21 mouse cellular contexts compared by ENCODE assay signal in genomic region chr17:86435570-86435969, GRCm38 (mm10).
DNase-seq lines count a peak whose midpoint lies in the region; ATAC-seq lines count a peak whose summit lies in the region.
"Had no signal": no experiment of that assay in that cellular context is flagged by ENCODE, and none has a peak within 500 bp of the region (broad histone marks: within the 10 kb centered on the region; RNA-seq: fewer than 3 reads in every experiment).

No protein-coding gene starts in this region.

- no peak overlapping the region for H3K4me3 ChIP-seq in heart, embryonic 13.5 days
- H3K4me3 ChIP-seq: embryonic facial prominence, embryonic 10.5 days; hindbrain, embryonic 10.5 days; limb, embryonic 13.5 days; lung, embryonic 15.5 days had no signal

- H3K9me3 ChIP-seq in heart, embryonic 13.5 days, result 0 out of 2 replicates have a peak, but pooled peaks cover 2% of the 10 kb centered on the region
- H3K9me3 ChIP-seq: embryonic facial prominence, embryonic 10.5 days; limb, embryonic 13.5 days; lung, embryonic 15.5 days had no signal

- H3K36me3 ChIP-seq in heart, embryonic 13.5 days, result no peaks in the 10 kb centered on the region
- H3K36me3 ChIP-seq in splenic B cell, adult 2 months (ENCODE audit: control insufficient read depth, insufficient read depth, low read length, poor library complexity, severe bottlenecking), result no peaks in the 10 kb centered on the region
- H3K36me3 ChIP-seq: embryonic facial prominence, embryonic 10.5 days; hindbrain, embryonic 10.5 days; limb, embryonic 13.5 days; lung, embryonic 15.5 days had no signal

- no peaks in the 10 kb centered on the region for H3K27me3 ChIP-seq in heart, embryonic 13.5 days (replicated peaks)
- H3K27me3 ChIP-seq in splenic B cell, adult 2 months (ENCODE audit: control insufficient read depth, insufficient read depth, low read length, poor library complexity, severe bottlenecking), result no peaks in the 10 kb centered on the region
- H3K27me3 ChIP-seq: limb, embryonic 13.5 days; lung, embryonic 15.5 days had no signal

- intact Hi-C loops in heart, postnatal 25 days (cut with DNase I), result no loop called here

- DNase-seq in CD4-positive, CD25-positive, alpha-beta regulatory T cell, adult 2 months (ENCODE audit: low read depth, low spot score), result peak; percentile 19
- no peak for DNase-seq in heart, postnatal 25 days (ENCODE audit: low spot score)
- peak; percentile 31 for DNase-seq in splenic B cell, adult 2 months (ENCODE audit: low read depth, low spot score)
- no peak for DNase-seq in embryo, embryonic 9.5 days (ENCODE audit: extremely low spot score)
- no peak for DNase-seq in adrenal gland, adult 18-20 months (ENCODE audit: low spot score in 2 of 2)
- DNase-seq: adrenal gland, postnatal 14 days; cerebellum, adult 11 months; cerebellum, postnatal 25 days; kidney, adult 11 months; lung, postnatal 4 days; thymus, postnatal 14 days had no signal

- no peak for ATAC-seq in CD4-positive, CD25-positive, alpha-beta regulatory T cell, adult 4 months
- no peak for ATAC-seq in heart, embryonic 13.5 days (ENCODE audit: extremely low read depth, insufficient number of reproducible peaks, low FRiP score, low TSS enrichment)
- peak; percentile 64 for ATAC-seq in granulocyte monocyte progenitor cell, adult 5-6 weeks (replicated peaks; ENCODE audit: poor library complexity, severe bottlenecking)
- ATAC-seq: hindbrain, postnatal 0 days had no signal

- peaks cover 57% of the 10 kb centered on the region for H3K4me1 ChIP-seq in heart, embryonic 13.5 days
- H3K4me1 ChIP-seq: embryonic facial prominence, embryonic 10.5 days had no signal

- H3K4me2 ChIP-seq in heart, embryonic 13.5 days, result no peak overlapping the region
- H3K4me2 ChIP-seq: limb, embryonic 13.5 days; lung, embryonic 15.5 days; midbrain, embryonic 11.5 days had no signal

- H3K9ac ChIP-seq in heart, embryonic 13.5 days, result peak overlapping the region; percentile 16; the same call in 1 of the 2 replicates
- H3K9ac ChIP-seq: limb, embryonic 13.5 days; liver, embryonic 14.5 days; lung, embryonic 15.5 days had no signal

- 73% methylated on average over 1 of the region's 1 CpGs for WGBS in heart, embryonic 13.5 days

- peak overlapping the region; percentile 67 for H3K27ac ChIP-seq in heart, embryonic 13.5 days (replicated peaks)
- H3K27ac ChIP-seq: embryonic facial prominence, embryonic 10.5 days; hindbrain, embryonic 10.5 days; hindbrain, postnatal 0 days; limb, embryonic 13.5 days; liver, embryonic 14.5 days; lung, embryonic 15.5 days had no signal

Comparison
In these comparisons a context has a peak if more than half of its experiments do, and no peak if none do; other contexts are left out.
1. DNase-seq: peak in CD4-positive, CD25-positive, alpha-beta regulatory T cell, adult 2 months (single experiment) and splenic B cell, adult 2 months (single experiment); none in heart, postnatal 25 days (single experiment), embryo, embryonic 9.5 days (single experiment) and adrenal gland, adult 18-20 months (0 of 2).